Mouse (Mus musculus): ENCODE results near the gene Rag2.

The Rag2 gene

DNA sequence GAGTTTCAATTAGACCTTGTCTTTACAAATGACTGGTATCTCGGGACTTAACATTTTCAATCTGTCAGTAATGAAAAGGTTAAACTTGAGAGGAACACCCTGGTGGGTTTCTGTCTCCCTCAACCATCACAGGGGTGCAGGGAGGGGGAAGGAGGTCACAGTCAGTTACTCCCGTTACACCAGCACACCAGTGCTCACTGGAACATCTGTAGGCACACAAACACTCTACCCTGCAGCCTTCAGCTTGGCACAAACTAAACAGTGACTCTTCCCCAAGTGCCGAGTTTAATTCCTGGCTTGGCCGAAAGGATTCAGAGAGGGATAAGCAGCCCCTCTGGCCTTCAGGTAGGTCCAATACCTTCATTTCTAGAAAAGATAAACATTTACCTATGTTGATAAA, at the start of gene Rag2:
TSS of gene Rag2 (plus strand) at position 193 of the 400 bp plus-strand sequence.
- no peak for DNase-seq

DNA sequence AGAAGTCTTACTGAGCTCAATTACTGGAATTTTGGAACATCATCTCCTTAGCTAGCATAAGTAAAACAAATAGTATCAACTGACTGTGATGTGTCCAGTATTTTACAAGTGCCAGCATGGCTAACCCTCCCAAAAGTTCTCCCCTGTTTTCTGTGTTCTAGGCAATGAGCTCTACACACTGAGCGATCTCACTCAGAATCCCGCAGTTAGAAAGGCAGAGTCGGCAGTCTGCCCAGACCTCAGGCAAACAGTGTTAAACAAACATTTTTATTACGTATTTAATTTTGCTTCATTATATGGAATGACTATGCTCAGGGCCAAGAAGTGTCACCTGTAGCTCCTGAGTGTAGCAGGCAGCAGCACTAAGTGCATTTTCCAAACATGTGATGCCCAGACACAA, 47.3 kb upstream of the Rag2 start:
- DNase-seq: no peak

DNA sequence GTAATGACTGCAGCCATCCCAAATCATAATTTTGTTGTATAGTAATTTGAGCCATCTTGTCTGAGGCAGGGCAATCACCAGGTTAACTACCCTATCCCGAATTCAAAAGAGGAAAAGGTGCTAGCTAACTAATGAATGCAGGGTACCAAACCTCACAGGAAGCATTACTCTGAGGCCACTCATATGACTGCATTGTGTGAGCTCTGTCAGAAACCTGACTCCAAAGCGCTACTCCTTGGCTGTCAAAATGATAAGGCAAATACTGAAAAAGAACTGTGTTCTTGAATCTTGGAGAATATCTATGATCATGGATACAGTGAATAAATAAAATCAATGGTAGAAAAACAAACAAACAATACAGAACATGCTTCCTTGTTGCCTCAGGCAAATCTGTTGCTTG, 44.5 kb upstream of the Rag2 start:
- no peak for DNase-seq

DNA sequence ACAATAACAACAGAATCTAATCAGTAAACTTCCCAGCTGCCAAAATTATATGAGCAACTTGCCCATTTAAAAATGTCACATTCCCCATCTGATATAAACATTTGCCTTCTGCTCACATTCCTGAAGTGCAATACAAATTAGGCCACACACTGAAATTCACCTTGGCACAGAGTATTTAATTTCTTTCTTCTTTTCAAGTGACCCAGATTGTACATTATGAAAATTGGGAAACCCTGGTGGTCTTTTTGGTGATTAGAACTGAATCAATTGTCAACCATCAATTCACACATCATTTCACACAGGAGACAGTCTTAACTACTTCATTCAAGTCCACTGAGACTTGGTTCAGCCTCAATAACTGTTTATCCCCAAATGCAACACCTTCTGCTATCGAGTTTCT, 44.1 kb upstream of the Rag2 start:
- DNase-seq: no peak

DNA sequence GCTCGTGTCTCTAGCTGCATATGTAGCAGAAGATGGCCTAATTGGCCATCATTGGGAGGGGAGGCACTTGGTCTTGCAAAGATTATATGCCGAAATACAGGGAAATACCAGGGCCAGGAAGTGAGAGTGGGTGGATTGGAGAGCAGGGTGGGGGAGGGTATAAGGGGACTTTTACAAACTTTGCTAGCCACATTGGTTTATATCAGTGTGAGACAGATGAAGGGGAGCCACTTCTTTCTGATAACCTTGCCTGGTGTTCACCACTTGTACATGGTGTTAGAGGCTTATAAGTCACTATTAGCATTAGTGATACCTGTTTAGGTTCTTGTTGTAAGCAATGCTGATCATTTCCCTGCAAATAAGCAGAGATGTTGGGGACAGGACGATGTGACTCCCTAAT, 43.5 kb upstream of the Rag2 start:
- no peak for DNase-seq

DNA sequence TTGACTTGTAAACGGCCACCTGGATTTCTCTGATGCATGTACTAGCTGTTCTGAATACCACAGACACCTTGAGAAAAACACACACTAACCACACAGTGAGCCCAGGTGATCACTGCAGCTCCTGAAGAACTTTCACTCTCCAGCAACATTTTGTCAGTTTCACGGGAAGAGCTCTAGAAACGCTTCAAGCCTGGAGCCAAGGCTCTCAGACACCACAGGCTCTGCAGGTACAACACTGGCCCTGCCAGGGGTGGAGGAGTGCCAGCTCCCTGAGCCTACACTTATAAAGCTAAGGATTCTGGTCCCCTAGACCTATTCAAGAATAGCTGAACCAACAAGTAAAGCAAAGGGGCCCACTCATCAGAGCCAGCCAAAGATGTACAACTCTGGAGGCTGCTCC, 43.1 kb upstream of the Rag2 start:
- no peak for DNase-seq

DNA sequence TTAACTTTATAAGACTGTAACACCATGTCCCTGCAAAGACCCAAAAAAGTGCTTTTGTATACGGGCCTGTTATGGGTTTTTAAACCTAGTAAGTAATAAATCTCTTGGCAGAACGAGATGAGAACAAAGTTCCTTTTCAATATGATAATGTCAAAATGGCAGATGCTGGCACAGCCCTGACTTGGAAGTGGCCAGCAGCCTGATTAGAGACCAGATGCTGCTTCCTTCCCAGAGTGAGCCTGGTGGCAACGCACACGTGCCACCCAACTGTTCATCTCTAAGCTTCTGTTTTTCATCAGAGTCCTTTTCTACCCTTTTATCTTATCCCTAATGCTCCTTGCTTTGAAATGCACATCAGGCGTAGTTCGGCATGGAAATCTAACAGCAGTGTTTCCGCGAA, 33.2 kb upstream of the Rag2 start:
- no peak for DNase-seq

DNA sequence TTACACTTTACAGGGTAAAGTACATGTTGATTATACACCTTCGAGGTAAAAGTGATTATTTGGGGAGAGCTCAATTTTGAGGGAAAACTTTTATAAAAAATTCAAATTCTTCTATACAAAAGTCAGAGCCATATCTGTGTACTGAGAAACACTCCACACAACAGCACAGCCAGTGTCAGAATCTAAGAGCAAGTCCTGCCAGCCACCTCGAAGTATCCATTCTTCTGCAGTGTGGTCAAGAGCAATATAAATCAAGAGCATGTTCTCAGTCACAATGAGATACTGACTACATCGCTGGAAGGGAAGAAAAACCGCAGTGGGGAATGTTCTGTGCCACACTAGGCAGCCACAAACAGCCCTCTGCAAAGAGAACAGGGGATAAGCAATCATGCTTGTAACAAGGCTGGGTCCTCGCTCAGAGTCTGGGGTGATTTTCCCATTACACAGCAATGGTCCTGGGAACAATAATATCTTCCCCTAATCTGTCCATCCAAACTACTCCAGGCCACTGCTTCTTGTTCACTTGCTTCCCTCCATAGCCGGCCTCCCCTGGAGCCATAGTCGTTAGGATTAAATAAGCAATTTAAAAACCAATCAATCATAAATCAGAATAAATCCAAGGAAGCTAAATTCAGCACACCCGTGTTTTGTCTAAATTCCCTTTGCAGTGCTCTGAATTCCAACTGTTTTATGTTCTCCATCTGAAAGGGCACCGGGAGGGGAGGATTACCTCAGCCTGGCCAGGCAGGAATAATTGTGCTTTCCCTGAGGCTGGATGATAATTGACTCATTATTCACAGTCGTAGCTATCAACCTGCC, 32.3 kb upstream of the Rag2 start:
- DNase-seq: no peak

DNA sequence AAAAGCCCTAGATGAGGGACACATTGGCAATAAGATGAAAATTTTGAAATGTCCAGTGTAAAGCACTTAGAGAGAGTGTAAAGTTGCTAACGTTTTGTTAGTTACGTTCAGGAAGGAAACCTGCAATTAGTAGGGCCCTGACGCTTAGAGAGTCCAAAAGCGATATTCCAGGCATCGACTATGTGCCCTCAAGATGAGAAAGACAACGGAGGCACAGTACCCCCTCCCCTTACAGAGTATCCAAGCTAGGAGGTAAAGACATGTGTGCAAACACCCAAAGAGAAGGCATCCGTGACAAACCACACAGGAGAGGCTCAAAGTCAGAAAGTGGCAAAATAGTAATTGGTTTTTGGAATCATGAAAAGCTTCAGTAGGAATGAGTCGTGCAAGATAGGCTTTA, 31.6 kb upstream of the Rag2 start:
- DNase-seq: no peak

DNA sequence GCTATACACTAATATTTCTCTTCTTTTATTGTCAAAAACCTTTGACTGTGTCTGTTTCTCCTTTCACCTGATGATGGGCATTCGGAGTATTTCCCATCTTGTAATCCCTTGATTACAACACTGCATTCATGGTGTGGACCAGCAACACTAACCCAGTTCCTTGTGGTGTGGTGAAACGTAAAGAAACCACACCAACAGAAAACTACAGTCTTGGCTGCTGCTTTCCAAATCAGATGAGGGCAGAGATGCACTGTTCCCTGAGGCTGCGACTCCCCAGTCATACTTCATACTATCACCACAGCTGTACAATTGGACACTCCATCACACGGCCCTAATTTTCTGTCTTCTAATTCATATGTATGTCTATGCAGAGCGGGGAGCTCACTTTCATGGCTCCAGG, 29.8 kb upstream of the Rag2 start:
- no peak for DNase-seq

DNA sequence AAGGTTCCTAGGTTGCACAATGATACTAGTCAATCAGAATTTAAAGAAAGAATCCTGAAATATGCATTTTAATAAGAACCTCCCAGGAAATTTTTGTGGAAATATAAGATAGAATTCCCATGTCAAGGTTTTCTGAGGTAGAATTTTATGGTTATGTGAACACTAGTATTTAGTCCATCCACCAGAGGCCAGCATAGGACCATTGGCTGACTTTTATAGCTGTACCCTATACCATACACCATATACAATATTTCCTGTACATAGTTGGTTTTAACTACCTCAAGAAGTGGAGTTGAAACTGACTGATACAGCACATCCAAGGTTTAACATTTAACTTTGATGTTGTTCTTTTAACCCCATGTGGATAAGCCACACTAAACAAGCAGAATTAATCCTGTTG, 27.3 kb upstream of the Rag2 start:
- DNase-seq: no peak

DNA sequence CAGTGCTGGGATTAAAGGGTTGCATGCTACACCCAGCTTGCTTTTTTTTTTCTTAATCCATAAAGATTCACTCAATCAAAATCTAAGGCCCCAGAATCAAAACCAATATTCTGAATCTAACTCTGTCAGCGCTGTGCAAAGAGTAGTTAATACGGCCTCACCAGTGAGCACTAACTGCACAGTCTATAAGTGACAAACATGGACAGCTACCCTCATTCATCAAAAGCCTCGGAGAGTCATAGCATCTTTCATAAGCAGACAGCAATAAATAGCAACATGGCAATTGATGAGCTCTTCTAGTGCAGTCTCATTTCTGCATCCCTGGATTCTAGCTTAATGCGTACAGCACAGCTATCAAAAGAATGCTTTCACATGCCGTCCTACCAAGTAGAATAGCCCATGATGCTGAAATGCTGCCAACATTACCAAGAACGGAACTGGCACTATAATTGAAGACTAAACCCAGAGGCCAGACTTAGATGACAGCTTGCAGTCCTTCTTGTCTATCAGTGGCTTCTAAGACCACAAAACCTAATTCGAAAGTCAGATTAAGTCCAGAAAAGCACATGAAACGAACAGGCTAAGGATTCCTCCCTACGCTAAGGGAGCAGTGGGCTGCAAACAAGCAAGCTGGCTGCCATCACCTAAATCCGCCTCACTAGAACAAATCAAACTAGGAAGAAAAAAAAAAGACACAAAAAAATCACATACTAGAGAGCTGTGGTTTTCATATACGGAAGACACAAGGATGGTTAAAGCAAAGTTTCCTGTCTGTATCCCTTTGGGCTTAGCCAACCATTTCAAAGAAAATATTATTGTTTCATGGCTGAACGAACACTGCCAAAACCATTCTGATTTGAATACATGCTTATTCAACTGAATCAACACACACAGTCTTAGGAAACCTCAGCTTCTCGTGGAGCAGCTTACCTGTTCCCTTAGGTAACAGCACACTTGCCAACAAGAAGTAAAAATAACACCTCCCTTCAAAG, 26.0 kb upstream of the Rag2 start:
- no peak for DNase-seq

DNA sequence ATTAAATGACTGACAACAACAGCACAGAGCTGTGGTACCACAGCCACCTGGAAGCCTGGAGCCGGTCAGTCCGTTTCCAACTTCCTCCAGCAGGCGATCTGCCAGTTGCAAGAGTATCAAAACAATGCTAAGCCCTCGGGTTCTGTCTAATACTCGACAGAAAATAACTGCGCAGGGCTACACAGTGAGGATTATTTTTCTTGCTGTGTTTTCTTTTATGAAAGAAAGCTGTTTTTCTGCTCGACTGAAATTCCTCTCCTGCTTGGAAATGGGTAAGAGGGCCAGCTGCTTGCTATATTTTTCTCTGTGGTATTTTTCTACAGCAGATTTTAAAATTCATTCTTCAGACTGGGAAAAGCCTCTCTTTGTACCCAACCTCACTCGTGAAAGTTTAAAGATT, 23.8 kb upstream of the Rag2 start:
- DNase-seq: no peak

DNA sequence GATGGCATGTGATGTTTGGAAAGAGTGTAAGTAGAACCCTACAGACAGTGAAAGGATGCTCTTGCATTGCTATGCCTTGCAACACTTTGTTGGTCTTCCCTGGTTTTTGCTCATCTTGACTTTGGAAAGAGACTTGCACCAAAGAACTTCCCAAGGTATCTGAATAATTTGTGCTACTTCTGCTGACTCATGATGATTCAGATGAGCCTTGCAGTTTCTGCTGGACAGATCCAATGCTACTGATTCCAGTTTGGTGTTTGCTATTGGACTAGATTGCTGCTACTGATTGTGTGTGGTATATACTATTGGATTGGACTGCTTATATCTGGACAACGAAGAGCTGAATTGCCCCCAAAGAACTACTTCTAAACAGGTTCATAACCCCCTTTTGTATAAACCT, 21.4 kb upstream of the Rag2 start:
- no peak for DNase-seq

DNA sequence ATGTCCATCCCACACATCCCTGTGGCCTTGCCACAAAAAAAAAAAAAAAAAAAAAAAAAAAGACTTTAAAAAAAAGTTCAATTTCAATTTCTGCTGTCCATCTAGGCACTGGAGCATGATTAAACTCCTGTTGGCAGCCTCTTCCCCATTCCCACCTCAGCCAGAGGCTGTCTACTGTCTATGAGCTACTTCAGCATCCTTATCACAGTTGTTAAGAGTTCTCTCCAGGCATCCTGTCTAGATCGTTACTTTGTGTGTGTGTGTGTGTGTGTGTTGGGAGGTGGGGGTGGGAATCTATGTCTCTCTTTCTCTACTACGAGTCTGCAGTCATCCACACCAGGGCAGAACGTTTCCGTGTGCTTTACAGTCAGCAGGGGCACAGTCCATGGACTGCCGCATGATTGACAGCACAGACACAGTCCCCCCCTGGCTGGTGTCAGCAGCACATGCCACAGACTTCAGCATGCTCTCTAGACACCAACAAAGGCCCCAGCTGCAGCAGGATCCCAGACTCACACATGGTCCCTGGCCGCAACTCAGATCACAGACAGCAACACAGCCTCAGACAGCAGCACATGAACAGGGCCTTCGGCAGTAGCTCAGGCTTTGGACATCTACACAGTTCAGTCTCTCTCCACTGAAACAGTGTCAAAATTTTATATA, 16.2 kb upstream of the Rag2 start:
- no peak for DNase-seq

DNA sequence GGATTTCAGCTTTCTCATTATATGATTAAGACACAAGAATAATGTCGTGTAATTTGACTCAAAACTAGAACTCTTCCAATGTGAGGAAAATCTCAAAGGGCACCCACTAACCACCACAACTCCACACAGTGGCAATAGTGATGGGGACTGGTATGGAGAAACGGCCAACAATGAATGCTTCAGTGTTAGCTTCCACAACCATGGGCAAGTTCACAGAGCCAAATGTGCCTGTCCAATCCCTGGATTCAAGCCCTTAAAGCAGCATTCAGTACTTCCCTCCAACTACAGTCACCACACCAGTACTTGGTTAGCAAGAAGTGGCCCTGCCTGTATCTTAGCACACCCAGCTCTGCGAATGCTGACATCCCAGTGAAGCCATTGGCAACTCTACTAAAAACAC, 13.7 kb upstream of the Rag2 start:
- no peak for DNase-seq

DNA sequence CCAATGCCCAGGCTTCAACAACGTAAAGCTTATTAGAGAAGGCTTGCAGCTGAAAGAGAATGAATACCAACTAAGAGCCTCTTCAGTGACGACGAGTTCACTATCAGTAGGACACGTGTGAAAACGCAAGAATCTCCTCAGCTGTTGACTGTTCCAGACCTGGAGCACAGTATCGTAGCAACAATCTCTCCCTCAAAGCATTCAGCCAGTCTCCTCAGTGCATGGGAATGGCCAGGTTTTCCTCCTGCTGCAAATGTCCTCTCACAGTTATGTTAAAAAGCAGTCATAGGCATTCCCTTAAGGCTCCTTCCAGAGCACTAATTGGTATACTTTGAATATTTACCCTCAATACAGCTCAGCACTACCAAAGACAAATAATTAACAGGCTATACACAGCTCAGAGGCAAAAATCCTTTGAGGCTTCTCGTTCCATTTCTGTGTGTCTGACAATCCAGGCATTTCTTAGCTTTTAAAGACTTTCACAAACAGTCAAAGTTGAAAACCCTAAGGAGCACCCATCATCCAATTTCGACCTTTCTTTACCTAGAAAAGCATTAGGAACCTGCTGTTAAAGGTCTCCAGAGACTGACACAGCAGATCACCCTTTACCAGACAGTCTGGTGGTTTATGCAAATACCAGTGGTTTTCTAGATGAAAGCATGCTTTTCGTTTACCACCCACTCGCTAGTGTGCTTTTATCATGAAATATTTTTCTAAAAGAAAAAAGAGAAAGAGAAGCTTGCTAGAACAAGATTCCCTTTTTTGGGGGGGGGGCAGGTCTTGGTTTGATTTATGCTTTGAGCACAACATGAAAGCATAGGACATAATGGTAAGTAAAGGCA, 8.8 kb upstream of the Rag2 start:
- DNase-seq: no peak

DNA sequence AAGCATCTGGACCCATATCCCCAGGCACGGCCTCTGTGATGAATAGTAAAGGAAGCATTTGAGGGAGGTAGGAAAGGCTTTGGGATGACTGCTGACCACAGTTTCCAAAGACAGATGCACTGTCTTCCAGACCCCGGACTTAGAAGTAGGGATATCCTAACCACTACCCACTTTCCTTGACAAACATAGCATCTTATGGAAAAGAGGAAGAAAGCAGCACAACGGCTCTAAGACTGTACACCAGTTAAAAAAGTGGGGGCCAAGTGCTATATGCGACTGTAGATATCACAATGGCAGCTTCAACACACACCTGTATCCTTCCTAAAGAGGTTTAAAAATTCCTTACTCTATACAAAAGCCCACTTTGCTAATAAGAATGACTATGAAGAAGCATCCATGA, 6.1 kb upstream of the Rag2 start:
- DNase-seq: no peak

DNA sequence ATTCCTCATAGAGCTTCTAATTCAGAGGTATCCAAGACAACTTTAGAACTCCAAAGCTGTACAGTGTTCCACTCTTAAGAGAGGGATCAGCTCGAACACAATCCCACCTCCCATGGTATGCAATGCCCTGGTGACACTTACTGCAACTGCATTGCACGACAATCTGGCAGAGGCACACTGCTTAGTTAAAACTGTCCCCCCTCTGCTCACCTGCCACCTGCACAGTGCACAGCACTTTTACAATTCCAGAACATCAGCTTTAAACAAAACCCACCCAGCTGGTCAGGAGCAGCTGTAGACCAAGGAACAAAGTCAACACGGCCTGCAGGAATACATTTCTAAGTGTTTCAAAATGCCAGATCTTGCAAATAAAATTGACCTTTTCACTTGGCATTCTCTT, 3.6 kb upstream of the Rag2 start:
- DNase-seq: no peak

DNA sequence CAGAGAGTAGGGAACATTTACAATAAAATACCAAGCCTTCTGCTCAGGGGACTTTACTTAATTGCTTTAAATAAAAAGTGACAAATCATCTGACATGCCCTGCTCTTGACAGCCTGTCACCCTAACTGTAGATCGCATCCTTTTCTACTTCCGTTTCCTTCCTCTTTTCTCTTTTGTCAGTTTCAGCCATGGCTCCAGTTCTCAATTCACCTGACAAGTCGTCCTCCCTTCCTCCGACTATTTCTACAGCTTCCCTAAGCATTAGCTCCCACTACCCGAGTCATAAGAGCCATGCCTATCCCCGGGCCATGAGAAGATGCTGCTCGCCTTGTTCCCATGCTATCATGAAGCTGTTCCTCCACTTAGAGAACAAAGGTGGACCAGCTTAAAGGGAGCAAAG, 2.9 kb upstream of the Rag2 start:
- DNase-seq: no peak

DNA sequence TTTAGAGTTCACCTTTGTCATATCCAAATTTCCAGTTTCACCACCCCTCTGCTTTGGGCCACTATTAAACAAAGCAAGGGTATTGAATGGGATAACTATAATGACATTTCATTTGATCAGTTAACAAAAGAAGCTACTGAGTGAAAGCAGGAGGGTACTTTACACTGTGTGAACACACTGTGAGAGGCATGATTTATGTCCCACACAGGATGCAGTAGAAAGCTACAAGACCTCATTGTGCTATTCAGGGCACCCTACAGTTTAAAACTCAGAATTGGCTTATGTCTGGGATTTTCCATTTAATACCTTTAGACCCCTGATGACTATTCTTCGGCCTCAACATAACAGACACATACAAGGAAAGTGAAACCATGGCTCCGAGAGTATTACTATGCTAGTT, 1.5 kb upstream of the Rag2 start:
- no peak for DNase-seq

DNA sequence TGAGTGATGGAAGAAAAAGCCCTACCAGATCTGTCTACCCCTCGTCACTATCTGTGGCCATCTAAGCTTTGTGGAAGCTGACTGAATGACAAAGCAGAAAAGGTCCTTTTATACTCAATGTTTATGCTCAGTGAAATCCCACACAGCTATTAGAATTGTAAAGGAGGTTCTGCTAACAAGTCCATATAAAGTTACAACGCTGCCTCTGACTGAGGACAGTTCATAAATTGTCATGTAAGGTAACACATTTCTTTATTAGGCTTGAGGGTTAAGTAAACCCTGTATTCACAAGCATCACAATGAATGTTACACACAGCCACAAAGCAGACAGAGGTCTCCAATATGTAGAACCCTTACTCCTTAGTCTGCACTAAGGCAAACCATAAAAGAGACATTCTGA, 507 bp upstream of the Rag2 start:
- no peak for DNase-seq

DNA sequence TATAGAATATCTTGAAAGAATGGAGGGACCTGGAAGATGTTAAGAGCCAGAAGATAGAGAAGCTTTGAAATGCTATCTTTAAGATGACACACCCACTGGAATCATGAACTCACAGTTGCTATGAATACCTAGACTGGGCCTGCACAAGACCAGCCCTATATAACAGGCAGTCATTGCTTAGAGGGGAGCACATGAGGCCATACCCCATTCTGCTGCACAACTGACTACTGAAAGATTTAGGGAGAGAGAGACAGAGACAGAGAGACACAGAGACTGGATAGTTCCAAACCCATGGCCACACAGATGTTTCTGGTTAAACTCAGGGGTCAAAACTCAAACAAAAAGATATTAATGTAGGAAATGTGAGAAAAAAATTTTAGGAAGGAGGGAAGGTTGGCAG, 2.7 kb downstream of the Rag2 start:
- DNase-seq: no peak
